Mouse (Mus musculus): ENCODE measurements at regions not wholly inside any gene's neighbourhood (a gene's known extent, or its start where the extent isn't known, plus 50 kb on each side); places are given as distances from the start of the nearest gene placed in this dataset.

DNA sequence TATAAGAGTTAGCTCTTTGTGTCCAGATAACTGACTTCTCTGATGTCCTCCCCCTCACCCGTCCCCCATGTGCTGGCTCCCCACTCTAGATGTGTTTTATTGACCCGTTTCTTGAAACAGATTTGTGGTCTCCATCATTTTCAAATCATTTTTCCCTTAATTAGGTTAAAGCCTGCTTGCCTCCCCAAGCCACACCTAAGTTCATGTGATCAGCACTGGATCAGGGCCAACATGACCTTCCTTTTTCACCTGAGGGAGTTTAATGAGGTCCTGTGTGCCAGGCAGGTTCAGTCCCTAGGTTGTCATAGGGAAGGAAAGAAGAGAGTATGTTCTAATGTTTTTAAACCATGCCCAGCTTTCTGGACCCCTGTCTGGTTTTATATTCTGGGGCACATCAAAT, 390.9 kb upstream of the Slc35b3 start:
- no peak for DNase-seq (ENCODE audit: low spot score in 2 of 2)

DNA sequence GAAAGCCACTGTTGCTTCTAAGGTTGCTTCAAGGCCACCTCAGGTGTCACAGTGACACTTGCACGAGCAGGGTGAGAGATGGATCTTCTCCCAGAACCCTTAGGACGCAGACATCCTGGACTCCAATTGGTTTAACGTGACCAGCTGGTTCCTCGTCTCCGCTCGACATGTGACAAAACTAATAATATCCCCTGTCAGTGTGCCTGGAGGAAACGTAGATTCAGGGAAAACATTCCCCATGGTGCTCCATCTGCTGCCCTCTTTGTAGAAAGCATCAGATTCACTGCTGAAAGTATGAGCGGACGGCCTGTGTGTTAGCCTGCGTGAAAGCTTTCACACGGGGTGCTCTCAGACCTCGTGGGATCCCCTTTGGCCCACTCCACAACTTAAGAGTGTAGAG, 390.0 kb upstream of the Slc35b3 start:
- DNase-seq (ENCODE audit: low spot score in 2 of 2) = no peak

DNA sequence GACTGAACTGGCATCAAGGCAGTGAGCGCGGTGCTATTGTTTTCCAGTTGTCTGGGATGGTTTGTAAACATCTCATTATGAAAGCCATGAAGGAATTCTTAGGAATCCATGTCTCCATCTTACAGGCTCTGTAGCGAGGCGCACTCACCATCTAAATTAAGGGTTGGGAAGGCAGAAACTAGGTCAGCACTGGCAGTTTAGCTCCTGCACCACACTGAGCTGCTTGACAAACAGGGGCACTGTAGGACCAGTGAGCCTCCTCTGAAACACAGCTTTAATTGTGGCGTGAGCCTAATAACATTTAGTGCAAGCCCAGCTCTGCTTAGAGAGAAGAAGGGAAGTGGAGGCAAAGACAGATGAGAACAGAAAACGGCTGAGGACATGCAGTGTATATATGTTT, 387.1 kb upstream of the Slc35b3 start:
- no peak for DNase-seq (ENCODE audit: low spot score in 2 of 2)

DNA sequence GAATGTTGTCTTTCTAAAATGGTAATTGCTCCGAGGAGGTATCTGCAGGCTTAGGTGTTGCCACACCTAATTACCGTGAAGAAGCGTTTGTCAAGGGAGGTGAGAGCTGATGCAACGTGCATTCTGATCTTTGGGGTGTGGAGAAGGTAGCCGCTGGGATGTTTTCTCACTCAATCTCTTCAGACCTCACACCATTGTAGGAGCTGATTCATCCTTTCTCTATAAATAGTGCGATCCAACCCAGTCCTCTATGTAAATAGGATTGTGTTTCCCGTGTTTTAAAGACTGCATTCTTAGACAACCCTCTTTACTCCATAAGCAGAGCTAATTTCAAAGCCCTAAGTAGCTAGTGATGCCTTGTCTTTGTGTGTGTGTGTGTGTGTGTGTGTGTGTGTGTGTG, 374.2 kb upstream of the Slc35b3 start:
- DNase-seq (ENCODE audit: low spot score in 2 of 2) = no peak

DNA sequence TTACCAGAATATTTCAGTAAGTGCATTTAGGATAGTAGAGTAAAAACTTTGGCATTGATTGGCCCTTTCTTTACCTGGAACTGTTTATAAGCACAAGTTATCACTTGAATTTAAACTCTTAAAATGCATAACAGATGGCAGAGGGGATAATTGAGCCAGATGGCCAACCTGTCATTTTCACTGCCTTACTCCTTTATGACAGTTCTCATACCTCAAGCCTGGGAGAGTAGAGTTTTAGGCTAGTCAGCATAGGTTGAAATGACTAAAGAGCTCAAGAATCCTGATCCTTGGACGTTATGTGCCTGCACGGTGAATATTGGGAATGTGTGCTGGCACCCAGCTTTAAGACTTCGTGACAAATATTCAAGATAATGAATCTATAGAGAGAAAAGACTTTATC, 369.1 kb upstream of the Slc35b3 start:
- no peak for DNase-seq (ENCODE audit: low spot score in 2 of 2)

DNA sequence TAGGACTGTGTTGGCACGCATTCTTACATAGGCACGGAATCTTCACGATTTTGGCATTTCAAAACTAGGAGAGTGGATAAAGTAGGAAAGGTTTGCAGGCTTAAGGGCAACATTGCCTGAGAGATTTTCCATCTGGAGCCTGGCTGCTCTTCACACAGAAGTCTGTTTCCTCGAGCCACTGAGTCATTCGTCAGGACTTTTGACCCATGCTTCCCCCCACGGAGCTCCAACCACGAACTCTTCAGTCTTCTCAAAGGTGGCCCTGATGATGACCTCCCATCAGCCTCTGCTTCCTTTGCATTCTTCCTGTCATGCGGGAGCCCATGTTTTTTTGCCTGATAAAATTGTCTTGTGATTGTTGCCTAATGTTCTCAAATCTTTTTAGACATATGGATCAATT, 365.5 kb upstream of the Slc35b3 start:
- no peak for DNase-seq (ENCODE audit: low spot score in 2 of 2)

DNA sequence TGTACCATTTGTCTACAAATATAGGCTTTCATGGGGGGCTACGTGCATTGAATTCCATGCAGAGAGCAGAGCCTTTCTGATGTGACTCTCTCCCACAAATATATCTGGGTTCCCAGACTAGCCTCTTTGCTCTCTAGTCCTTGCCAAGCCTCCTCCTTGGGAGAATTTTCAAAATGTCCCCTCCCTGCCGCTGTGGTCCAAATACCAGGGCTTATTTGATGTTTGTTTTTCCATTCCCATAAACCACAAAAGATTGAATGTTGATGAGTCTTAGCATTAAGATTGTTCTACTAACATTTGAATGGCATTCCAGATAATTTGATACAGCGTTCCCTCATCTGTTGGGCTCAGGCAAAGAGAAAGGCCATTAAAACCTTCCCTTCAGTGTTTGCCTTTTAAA, 360.4 kb upstream of the Slc35b3 start:
- DNase-seq (ENCODE audit: low spot score in 2 of 2) = no peak

DNA sequence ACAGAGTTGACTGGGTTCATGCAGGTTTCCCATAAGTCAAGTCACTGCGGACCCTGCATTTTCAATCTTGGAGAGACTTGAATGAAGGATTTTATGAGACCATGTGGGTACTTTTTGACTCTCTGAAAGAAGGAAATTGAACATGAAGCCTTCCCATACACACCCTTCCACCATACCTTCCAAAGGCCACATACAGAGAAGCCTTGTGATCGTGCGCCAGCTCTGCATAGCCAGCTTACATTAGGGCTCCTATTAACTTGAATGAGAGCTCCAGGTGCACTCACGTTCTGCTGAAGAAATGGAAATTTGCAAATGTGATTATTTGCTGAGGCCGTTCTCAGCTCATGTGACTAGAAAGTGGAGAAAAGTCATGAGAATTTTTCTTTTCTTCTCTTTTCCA, 349.1 kb upstream of the Slc35b3 start:
- DNase-seq (ENCODE audit: low spot score in 2 of 2) = no peak

DNA sequence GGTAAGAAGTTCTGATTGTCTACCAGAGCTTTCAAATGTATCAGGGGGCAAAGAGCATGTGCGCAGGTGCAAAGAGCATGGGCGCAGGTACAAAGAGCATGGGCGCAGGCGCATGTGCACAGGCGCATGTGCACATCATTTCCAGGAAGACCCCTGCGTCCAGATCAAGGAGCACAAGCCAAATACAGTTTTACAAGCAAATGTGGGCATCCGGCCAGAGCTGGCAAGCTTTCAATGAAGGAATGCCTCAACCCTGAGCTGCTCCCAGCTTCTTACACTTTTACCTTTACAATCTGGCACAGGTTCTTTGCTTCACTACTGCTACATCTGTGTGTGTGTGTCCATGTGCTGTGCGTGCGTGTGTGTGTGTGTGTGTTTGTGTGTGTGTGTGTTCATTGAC, 347.2 kb upstream of the Slc35b3 start:
- no peak for DNase-seq (ENCODE audit: low spot score in 2 of 2)

DNA sequence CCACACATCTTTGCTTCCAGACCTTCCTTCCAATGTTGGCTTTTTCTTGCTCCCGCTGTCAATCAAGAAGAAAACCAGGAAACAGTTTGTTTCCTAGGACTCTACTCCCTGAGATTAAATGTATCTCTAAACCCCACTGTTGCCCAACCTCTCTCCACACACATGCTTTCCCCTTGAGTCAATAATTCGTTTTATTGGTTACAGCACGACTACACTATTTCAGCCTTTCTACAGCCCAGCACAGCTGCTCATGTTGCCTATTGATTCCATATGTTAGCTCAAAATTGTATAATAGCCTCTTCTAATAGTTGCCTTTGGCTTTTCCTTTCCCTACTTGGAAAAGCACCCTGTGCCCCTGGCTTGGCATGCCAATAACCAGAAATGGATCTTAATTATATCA, 346.2 kb upstream of the Slc35b3 start:
- no peak for DNase-seq (ENCODE audit: low spot score in 2 of 2)

DNA sequence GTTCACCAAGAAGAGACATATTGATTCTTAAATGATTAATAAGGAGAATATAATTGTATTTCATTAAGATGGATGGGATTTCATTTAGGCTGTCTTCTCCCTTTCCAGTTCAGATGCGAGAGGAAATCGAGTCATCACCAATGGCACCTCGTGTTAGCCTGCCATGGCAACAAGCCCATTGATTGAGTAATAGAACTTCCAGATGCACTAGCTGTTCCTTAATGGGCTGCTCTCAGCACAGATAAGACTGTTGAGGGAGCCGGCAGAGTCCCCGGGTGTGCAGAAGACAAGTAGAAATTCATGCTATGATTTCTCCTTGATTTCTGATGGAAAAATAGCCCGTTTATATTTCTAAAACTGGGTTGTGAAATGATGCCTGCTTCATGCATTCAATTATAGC, 336.5 kb upstream of the Slc35b3 start:
- no peak for DNase-seq (ENCODE audit: low spot score in 2 of 2)

DNA sequence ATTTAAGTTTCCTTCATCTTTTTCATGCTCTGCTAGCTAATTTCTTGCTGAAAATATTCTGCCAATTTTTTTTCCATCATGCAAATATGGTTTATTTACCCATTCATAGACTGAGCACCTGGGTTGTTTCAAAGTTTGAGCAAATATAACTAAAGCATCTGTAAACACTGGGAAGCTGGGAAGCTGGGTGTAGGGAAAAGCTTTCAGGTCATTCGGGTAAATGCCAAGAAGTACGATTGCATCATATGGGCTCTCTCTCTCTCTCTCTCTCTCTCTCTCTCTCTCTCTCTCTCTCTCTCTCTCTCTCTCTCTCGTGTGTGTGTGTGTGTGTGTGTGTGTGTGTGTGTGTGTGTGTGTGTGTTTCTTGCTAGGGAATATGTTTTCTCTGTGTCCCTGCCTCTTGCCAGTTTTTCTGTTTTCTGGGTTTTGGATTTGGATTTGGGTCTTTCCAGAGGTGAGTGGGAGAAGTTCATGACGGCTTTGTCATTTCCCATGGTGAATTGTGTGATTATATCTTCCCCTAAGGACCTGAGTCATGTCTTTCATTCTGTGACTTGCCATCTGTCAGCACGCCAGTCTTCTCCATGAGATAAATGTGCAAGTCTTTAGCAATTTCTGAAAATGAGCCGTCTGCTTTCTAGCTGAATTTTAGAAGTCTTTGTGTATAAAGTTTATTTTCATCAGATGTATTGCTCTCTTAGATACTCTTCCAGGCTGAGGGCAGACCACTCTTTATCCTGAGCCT, 329.7 kb upstream of the Slc35b3 start:
- DNase-seq (ENCODE audit: low spot score in 2 of 2) = no peak

DNA sequence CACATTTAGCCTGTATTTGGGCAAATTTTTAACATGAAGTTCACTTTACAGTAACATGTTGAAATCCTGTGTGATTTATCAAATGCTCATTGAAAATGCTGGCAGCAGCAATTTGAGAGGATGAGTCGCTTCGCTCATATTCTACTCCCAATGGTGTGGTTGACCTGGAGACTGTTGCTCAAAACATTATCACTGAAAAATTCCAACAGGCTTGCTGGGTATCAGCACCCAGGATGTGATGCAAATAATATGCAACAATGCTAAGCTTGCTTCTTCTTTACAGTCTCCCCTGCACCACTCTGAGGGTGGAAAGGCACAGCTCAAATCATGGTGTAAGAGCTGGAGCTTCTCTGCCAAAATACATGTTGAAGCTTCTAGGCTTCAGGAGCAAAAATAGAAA, 321.6 kb upstream of the Slc35b3 start:
- DNase-seq (ENCODE audit: low spot score in 2 of 2) = no peak

DNA sequence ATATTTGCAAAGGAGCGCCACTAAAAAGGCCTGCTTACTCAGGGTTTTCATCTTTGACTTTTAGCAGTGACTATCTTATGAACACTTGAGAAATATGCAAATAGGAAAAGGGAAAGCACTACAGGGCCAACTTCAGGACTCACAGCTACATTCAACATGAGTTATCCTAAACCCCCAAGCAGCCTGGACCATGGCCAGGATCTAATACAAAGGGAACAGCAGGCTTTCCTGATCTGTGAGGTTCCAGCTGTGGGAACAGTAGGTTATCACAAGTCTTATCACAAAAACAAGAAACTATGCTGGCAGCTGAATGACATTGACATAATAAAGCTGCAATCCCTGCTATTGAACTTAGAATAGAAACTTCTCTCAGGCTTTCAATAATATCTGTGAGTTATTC, 317.4 kb upstream of the Slc35b3 start:
- no peak for DNase-seq (ENCODE audit: low spot score in 2 of 2)

DNA sequence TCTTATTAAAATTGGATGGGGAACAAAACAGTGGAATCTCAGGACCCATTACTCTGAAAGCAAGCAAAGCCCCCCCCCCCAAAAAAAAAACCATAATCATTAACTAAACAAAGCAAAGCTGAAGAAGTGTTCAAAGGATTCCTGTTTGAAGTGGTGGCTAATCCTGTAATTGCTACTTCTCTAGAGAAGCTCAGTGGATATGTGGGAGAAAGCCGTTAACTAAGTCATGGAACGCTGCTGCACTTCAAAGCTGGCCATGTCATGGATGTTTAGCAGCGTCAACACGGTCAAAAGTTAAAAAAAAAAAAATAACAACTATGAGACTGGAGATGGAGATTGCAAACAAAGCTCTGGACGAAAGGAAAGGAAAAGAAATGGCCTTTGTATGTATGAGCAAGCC, 305.3 kb upstream of the Slc35b3 start:
- no peak for DNase-seq (ENCODE audit: low spot score in 2 of 2)

DNA sequence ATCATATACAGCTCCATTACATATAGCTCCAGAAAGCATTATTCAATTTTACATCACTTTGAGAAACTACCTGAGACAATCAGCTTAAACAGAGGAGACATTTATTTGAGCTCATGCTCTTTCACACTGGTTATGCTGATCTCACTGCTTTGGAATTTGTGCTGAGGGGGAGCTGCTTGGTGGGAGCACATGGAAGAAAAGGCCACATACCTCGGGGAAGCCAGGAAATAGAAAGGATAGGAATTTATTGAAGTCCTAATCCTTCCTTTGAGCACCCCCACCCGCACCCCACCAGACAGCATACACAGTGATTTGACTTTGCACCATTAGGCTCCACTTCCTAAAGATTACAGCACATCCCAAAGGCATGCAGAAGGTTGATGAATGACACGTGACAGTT, 296.0 kb upstream of the Slc35b3 start:
- DNase-seq (ENCODE audit: low spot score in 2 of 2) = no peak

DNA sequence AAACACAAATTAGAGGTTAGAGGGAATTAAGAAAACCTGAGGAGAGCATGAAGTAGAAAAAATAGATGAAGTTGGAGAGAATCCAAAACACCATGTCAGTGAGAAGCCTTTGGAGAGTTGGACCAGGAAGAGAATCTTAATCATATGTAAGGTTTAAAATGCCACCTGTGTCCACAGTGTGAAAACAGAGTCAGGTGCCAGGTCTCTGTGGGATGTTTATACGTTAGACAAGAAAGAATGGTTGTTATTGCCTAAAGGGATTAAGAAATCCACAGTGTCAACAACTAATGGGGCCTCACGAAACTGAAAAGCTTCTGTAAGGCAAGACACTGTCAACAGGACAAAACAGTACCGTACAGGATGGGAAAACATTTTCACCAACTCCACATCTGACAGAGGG, 294.7 kb upstream of the Slc35b3 start:
- DNase-seq (ENCODE audit: low spot score in 2 of 2) = no peak

DNA sequence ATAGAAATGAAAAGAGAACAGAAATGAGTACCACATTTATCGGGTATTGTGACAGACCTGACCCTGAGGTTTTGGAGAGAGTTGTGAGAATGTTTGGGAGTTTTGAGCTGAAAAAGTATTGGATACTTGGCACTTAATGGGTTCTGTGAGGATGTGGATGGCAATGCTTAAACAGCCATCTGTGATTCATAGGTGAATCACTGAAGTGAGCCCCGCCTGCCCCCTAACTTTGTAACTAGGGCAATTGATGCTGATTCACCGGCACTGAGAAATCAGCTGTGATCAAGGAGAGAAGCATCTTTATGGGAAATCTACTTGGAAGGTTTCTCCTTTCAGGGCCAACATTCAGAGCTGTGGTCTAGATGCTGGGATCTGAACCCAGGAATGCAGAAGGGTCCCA, 291.9 kb upstream of the Slc35b3 start:
- no peak for DNase-seq (ENCODE audit: low spot score in 2 of 2)

DNA sequence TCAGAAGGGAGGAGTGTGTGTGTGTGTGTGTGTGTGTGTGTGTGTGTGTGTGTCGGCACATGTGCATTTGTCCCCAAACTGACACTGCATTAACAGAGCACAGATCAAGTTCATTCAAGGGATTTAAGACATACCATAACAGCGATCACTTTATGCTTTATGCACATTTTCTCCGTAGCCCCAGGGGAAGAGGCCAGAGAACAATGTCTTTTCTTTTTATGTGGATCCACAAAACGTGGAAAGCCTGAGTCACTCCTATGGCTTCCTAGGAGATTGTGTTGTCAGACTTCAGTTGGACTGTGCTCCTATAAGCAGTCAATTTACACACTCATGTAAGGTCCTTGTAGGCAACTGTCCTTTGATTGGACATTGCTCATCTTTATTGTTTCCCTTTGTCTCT, 289.4 kb upstream of the Slc35b3 start:
- no peak for DNase-seq (ENCODE audit: low spot score in 2 of 2)

DNA sequence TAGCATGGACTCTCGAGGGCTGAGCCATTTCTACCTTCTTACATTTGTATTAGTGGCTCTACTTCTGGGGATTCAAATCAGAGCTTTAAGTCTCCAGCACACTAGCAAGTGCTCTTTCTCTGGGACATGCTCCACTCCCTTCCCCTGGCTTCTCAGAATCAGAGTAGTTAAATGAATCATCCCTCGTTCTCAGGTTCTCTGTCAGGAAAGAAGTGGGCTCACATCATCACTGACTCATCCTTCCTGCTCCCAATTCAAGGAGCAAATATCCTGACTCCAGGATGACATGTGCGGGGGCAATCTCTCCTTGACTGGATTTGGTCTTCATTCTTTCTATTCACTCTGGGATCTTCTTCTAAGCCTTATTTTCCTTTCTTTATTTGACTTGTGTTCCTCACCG, 266.2 kb upstream of the Slc35b3 start:
- DNase-seq (ENCODE audit: low spot score in 2 of 2) = no peak

DNA sequence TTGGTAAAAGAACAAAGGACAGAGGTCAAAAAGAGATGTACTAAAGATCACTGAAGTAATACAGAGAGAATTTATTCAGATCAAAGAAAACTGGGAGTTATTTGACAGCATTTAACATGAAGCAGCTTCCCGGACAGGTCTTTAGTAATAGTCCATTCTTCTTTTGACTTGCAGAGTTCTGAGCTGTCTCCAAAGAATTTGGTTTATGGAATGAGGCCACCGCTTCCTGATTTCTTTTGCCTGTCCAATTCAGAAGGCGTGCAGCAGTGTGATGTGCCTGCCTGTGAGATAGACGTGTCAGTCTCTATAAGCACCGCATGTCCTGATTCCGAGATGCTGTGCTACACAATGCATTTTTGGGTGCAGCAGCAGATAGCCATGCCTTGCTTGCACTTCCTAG, 265.0 kb upstream of the Slc35b3 start:
- DNase-seq (ENCODE audit: low spot score in 2 of 2) = no peak

DNA sequence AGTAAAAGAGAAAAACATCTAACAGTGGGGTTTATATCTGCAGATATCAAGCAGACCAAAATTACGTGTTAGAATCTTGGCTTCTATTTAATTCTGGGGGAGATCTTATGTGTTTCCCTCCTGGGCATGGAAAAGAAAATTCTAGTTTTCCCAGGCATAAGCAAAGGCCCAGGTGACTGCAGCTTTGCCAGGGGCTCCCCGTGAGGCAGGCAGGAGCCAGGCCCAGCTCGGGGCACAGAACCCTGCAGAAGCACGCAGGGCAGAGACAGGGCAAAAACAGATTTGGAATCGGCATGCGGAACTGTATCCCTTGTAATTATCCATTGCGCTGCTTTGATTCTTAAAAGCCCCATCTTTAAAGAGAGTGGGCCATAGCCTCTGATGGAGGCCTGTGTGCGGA, 250.4 kb upstream of the Slc35b3 start:
- no peak for DNase-seq (ENCODE audit: low spot score in 2 of 2)

DNA sequence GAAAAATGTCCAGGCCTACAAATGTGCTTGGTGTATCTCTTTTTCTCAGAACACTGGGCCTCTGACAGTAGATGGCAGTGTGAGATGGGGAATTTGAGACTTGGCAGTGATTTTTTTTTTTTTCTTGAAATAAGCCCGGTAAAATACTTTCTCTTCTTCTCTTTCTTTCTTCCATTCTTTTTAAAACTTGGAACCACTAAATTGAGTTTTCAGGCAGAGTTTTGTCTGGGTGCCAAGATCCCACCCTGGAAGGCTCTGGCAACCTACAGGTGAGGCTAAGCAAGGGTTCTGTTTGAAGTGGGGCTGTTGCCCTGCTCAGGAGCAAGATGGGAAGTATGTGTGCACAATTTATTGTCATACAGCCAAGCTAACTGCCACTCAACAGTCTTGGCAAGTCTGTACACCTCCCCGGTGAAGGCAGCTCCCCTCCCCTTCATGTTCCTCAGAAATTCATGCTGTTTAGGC, 223.1 kb upstream of the Slc35b3 start:
- DNase-seq (ENCODE audit: low spot score in 2 of 2) = no peak

DNA sequence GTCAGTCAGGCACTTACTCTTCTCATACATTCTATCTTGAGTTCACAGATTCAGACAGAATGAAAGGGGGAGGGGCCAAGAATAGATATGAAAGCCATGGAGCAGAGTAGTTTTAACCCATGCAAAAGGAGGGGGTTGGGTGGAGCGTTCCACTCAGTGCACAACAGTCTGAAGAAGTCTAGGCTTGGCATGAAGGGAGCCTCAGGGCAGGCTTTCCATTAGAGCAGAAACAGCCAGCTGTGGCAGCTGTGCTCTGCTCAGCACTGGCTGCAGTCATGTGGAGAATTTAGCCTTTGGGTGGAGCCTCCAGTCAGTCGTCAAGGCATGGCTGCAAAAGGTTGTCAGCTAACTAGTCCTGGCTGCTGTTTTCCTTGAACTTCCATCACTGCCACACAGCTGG, 201.3 kb upstream of the Slc35b3 start:
- DNase-seq (ENCODE audit: low spot score in 2 of 2) = no peak

Measured in adrenal gland, postnatal 4 days (tissue).